Mouse (Mus musculus): ENCODE results near the gene Nprl3.
"Not testable (repeated sequence)": the region's sequence is repeated elsewhere in the genome, so short reads cannot be mapped to it uniquely, and the experiment has no call there.

The Nprl3 gene

GRCm38 (mm10) chr11:32267188-32267884 is at the start of gene Nprl3:
Gene Nprl3, minus strand, starts transcription at chr11:32267707.
- peak; percentile 97 to 98 for DNase-seq (ENCODE audit: inconsistent age in 2 of 2, low spot score in 1 of 2)

GRCm38 (mm10) chr11:32316009-32316408 is 48.5 kb upstream of the Nprl3 start:
- no peak for DNase-seq (ENCODE audit: inconsistent age in 2 of 2, low spot score in 1 of 2)

DNA sequence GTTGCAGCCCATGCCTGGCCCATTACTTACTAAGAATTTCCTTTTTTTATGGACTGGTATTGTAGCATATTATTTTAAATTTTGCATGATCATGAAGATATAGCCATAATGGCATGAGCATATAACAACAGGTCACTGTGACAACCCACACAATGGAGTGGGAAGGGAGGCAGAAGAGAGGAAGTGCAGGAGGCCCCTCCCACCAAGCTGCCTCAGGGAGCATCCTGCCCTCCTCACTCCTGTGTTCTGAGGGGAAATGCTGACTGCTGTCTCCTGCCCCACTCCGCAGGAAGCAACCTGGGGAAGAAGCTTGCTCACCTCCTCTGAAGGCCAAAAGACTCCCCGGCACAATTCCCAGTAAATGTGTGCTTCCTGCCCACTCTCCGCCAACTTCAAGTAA is 42.4 kb upstream of the Nprl3 start:
- DNase-seq (ENCODE audit: inconsistent age in 2 of 2, low spot score in 1 of 2): no peak

DNA sequence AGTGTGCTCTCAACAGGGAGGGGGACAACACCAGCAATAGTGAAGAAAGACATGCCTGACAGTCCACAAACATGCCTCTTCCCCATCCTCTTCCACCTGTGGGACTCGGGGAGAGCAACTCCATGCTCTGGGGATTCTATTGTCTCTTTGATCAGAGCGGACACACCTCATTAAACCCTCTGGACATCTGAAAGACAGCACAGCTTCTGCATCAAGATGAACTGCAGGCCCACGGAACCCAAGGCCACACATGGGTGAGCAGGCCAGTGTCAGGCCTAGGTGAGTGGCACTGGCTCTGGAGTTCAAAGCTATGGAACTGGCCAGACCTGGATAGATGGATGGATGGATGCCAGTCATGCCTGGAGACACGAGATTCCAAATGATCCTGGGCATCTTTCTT is 41.9 kb upstream of the Nprl3 start:
- DNase-seq (ENCODE audit: inconsistent age in 2 of 2, low spot score in 1 of 2): no peak

- no peak for DNase-seq (ENCODE audit: inconsistent age in 2 of 2, low spot score in 1 of 2)
These were observed 39.5 kb upstream of the Nprl3 start for GRCm38 (mm10) chr11:32307006-32307405.

GRCm38 (mm10) chr11:32303455-32303854 is 35.9 kb upstream of the Nprl3 start:
- DNase-seq (ENCODE audit: inconsistent age in 2 of 2, low spot score in 1 of 2): no peak

GRCm38 (mm10) chr11:32302824-32303419 is 35.4 kb upstream of the Nprl3 start:
- no peak for DNase-seq (ENCODE audit: inconsistent age in 2 of 2, low spot score in 1 of 2)

- no peak for DNase-seq (ENCODE audit: inconsistent age in 2 of 2, low spot score in 1 of 2)
These were observed 34.0 kb upstream of the Nprl3 start for GRCm38 (mm10) chr11:32301506-32301905.

- no peak for DNase-seq (ENCODE audit: inconsistent age in 2 of 2, low spot score in 1 of 2)
These were observed 33.1 kb upstream of the Nprl3 start for GRCm38 (mm10) chr11:32300279-32301267.

DNA sequence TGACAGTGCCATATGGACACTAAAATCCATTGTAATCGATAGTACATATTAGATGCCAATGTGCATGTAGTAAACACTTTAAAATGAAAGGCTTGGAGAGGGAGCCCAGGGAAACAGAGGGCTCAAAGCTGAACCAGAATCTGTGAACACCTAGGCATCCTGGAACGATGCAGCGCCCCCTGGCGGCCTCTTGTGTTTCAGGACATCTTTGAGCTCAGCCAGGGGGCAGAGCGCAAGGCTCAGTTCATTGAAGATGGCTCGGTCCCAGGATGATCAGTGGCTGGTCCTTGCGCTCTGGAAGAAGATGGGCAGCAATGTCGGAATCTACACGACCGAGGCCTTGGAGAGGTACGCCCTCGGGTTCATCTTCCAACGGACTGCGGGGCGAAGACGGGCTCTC is 32.4 kb upstream of the Nprl3 start, which contains the start of gene Hbq1a:
TSS of gene Hbq1a (plus strand) at position 205 of the 400 bp plus-strand sequence.
- peak; percentile 48 to 78 for DNase-seq (ENCODE audit: inconsistent age in 2 of 2, low spot score in 1 of 2)

GRCm38 (mm10) chr11:32298532-32298918 is 31.0 kb upstream of the Nprl3 start:
- no peak for DNase-seq (ENCODE audit: inconsistent age in 2 of 2, low spot score in 1 of 2)

GRCm38 (mm10) chr11:32297866-32298531 is 30.5 kb upstream of the Nprl3 start:
- DNase-seq (ENCODE audit: inconsistent age in 2 of 2, low spot score in 1 of 2): no peak

GRCm38 (mm10) chr11:32297417-32297816 is 29.9 kb upstream of the Nprl3 start:
- not testable (repeated sequence) for DNase-seq (ENCODE audit: inconsistent age in 2 of 2, low spot score in 1 of 2)

- not testable (repeated sequence) for DNase-seq (ENCODE audit: inconsistent age in 2 of 2, low spot score in 1 of 2)
These were observed 28.7 kb upstream of the Nprl3 start, which contains the start of gene Hba-a2 for GRCm38 (mm10) chr11:32296203-32296602. Gene Hba-a2, plus strand, starts transcription at chr11:32296489.

GRCm38 (mm10) chr11:32293479-32293878 is 26.0 kb upstream of the Nprl3 start:
- not testable (repeated sequence) for DNase-seq (ENCODE audit: inconsistent age in 2 of 2, low spot score in 1 of 2)

GRCm38 (mm10) chr11:32292819-32293218 is 25.3 kb upstream of the Nprl3 start:
- DNase-seq (ENCODE audit: inconsistent age in 2 of 2, low spot score in 1 of 2): not testable (repeated sequence)

DNA sequence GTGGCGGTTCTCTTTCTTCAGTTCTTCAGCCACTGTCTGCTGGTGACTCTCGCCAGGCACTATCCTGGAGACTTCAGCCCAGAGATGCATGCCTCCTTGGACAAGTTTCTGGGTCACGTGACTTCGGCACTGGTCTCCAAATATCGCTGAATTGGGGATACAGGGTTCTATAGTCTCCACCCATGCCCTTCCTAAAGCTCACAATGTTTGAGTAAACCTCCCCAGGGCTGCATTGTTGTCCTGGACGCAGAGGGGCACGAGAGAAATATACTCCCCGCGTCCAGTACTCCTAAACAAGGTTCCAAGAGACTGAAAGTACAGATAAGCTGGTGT is 20.0 kb upstream of the Nprl3 start:
- no peak for DNase-seq (ENCODE audit: inconsistent age in 2 of 2, low spot score in 1 of 2)

DNA sequence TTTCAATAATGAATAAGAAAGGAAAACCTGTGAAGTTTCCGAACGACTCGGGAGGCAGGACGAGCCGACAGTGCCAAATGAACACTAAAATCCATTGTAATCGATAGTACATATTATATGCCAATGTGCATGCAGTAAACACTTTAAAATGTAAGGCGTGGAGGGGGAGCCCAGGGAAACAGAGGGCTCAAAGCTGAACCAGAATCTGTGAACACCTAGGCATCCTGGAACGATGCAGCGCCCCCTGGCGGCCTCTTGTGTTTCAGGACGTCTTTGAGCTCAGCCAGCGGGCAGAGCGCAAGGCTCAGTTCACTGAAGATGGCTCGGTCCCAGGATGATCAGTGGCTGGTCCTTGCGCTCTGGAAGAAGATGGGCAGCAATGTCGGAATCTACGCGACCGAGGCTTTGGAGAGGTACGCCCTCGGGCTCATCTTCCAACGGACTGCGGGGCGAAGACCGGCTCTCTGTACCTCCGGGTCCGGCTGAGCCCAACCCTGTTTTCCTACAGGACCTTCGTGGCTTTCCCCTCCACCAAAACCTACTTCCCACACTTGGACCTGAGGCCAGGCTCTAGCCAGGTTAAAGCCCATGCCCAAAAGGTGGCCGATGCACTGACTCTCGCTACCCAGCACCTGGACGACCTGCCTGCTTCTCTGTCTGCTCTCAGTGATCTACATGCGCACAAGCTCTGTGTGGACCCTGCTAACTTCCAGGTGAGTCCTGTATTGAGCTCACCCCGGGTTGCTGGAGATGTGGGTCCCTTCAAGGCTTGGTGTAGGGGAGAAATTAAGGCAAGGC is 19.4 kb upstream of the Nprl3 start, which contains the start of gene Hbq1b:
TSS of gene Hbq1b (plus strand) at position 271 of the 798 bp plus-strand sequence.
- DNase-seq (ENCODE audit: inconsistent age in 2 of 2, low spot score in 1 of 2): peak; percentile 77 to 92

GRCm38 (mm10) chr11:32285887-32286286 is 18.4 kb upstream of the Nprl3 start:
- not testable (repeated sequence) for DNase-seq (ENCODE audit: inconsistent age in 2 of 2, low spot score in 1 of 2)
